Mouse (Mus musculus) testis, adult 2 months (tissue): ENCODE data around the gene Mgme1. TPM values are rescaled to one million over a fixed set of nuclear protein-coding genes. Genes with fewer than 3 reads are reported as not detected.

Source experiments
- H3K27ac ChIP-seq: fragments of 200-500 bp; 2 replicates; pipeline ENCODE4 v1.5.1; 2012; ENCODE audit warnings: low read depth, low read length; ENCODE audit not compliant: control insufficient read depth, insufficient read depth
- H3K27me3 ChIP-seq: fragments of 200-500 bp; 2 replicates; pipeline ENCODE4 v1.6.1; 2012; ENCODE audit warnings: mild to moderate bottlenecking, low read length, moderate library complexity; ENCODE audit not compliant: control insufficient read depth, insufficient read depth
- H3K36me3 ChIP-seq: fragments of 200-500 bp; 2 replicates; pipeline ENCODE4 v1.6.1; 2012; ENCODE audit warnings: mild to moderate bottlenecking, low read length; ENCODE audit not compliant: control insufficient read depth, insufficient read depth
- H3K4me1 ChIP-seq: fragments of 200-500 bp; 2 replicates; pipeline ENCODE4 v1.6.1; 2012; ENCODE audit warnings: low read length; ENCODE audit not compliant: control insufficient read depth, insufficient read depth
- H3K4me3 ChIP-seq: fragments of 200-500 bp; 2 replicates; pipeline ENCODE4 v1.5.1; 2012; ENCODE audit warnings: low read depth, mild to moderate bottlenecking, low read length, moderate library complexity, mixed read lengths; ENCODE audit not compliant: control insufficient read depth
- CTCF ChIP-seq: fragments of 200-500 bp; IDR thresholded peaks from 2 replicates; pipeline ENCODE4 v1.5.1; 2012; ENCODE audit warnings: low read depth, mild to moderate bottlenecking, inconsistent platforms, low read length, moderate library complexity; ENCODE audit not compliant: control insufficient read depth, insufficient read depth, insufficient replicate concordance
- POLR2A ChIP-seq: fragments of 200-500 bp; IDR thresholded peaks from 2 replicates; pipeline ENCODE4 v1.6.1; 2012; ENCODE audit warnings: low read depth, mild to moderate bottlenecking, inconsistent platforms, low read length, moderate library complexity; ENCODE audit not compliant: control insufficient read depth
- polyA plus RNA-seq: library from polyadenylated mRNA; depleted of rRNA; stranded (reverse); fragments of >200 nt; gene quantifications from 2 replicates; pipeline ENCODE4 v1.2.3, GENCODE M21; 2012

Gene Mgme1
- polyA plus RNA-seq, 1 experiment, result 2.5 TPM

GRCm38 (mm10) chr2:144295145-144295735, 24.8 kb downstream of the Mgme1 start:
- no peak overlapping the region for H3K4me3 ChIP-seq
- no peaks in the 10 kb centered on the region for H3K27me3 ChIP-seq
- H3K27ac ChIP-seq, result no peak overlapping the region
- TF ChIP-seq POLR2A, result no peak
- no peak for TF ChIP-seq CTCF
- H3K36me3 ChIP-seq, result no peaks in the 10 kb centered on the region
- no peaks in the 10 kb centered on the region for H3K4me1 ChIP-seq

DNA sequence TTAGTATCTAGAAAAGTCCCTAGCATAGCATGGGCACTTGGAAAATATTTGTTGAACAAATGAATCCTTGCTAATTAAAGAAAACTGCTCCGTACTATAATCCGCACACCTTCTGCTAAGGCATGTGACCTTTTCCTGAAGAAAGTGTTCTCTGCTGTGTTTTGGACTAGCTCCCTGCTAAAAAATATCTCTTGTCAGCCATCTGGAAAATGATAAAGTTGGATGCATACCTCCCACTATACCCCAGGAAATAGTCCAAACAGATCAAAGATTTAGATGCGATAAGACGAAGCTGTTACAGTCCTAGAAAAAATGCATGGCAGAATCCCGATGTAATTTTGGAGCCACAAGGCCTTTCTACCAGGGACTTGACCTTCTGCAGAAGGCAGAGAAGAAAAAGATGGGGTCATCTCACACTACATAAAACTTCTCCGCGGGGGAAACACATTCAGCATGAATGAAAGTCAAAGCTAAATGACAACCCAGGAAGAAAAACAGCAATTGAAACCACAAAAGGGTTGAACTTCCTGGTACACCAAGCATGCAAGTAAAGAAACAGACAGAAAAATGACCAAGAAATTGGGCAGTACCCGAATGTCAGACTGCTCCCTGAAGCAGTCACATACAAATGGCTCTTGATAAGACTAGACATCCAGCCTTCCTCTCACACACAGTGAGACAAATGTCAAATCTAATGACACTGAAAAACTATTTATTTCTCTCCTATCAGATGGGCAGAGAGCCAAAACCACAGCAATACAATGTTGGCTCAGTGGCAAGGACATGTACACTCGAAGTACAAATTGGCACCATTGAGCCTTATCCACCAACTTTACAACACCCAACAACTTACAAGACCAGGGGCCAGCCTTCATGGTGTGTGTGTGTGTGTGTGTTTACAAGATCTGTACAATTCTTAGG, 29.5 kb downstream of the Mgme1 start:
- Histone ChIP-seq H3K27me3 (no peaks in the 10 kb centered on the region), H3K4me1 (no peaks in the 10 kb centered on the region), H3K4me3 (no peak overlapping the region), H3K36me3 (no peaks in the 10 kb centered on the region), H3K27ac (no peak overlapping the region)
- TF ChIP-seq POLR2A, result no peak
- no peak for TF ChIP-seq CTCF

DNA sequence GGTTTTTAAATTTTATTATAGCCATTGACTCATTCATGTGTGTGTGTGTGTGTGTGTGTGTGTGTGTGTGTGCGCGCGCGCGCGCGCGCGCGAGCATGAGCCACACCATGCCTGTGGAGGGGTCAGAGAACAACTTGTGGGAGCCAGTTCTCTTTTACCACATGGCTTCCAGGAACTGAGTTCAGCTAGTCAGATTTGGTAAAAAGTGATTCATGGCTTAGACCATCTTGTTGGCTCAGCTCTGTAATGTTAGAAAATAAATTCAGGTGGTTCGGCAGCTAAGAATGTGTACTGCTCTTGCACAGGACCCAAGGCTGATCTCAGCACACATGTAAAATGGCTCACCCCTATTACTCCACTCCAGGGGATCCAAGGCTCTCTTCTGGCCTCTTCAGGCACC, 30.6 kb downstream of the Mgme1 start:
- H3K27ac ChIP-seq, result no peak overlapping the region
- TF ChIP-seq POLR2A (no peak), CTCF (no peak)
- no peak overlapping the region for H3K4me3 ChIP-seq
- H3K27me3 ChIP-seq, result no peaks in the 10 kb centered on the region
- no peaks in the 10 kb centered on the region; the same call in 1 of the 2 replicates for H3K4me1 ChIP-seq
- H3K36me3 ChIP-seq, result no peaks in the 10 kb centered on the region

GRCm38 (mm10) chr2:144305721-144306294, 35.3 kb downstream of the Mgme1 start:
- Histone ChIP-seq H3K27ac (no peak overlapping the region), H3K27me3 (no peaks in the 10 kb centered on the region), H3K4me1 (peaks cover 2% of the 10 kb centered on the region), H3K36me3 (no peaks in the 10 kb centered on the region), H3K4me3 (no peak overlapping the region)
- TF ChIP-seq POLR2A (no peak), CTCF (no peak)

- Histone ChIP-seq H3K36me3 (no peaks in the 10 kb centered on the region), H3K27me3 (no peaks in the 10 kb centered on the region), H3K4me1 (peaks cover 2% of the 10 kb centered on the region), H3K4me3 (no peak overlapping the region; the same call in 1 of the 2 replicates), H3K27ac (no peak overlapping the region)
- TF ChIP-seq CTCF (no peak), POLR2A (no peak)
Measured at GRCm38 (mm10) chr2:144308561-144308960, 38.1 kb downstream of the Mgme1 start.

DNA sequence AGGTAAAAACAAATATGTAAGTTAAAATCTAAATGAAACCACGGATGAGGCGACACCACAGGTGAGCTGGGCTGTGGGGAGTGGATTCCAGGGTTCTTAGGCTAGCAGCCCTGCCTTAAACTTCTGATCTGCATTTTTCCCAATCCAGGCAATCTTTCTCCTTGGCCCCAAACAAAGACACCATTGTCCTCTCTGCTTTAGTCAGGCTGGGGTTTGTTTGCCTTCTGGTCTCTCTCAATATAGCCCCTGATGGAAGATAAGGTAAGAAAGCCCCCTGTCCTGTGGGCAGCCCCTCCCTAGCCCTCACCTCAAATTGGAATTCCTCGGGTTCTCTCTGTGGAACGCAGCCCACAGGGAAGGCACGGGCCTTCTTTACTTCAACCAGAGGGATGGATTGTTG, 39.8 kb downstream of the Mgme1 start:
- no peak for TF ChIP-seq POLR2A
- no peak for TF ChIP-seq CTCF
- Histone ChIP-seq H3K4me3 (no peak overlapping the region), H3K27me3 (no peaks in the 10 kb centered on the region), H3K36me3 (no peaks in the 10 kb centered on the region), H3K4me1 (peaks cover 2% of the 10 kb centered on the region), H3K27ac (no peak overlapping the region)

- no peak for TF ChIP-seq POLR2A
- no peak for TF ChIP-seq CTCF
- no peak overlapping the region for H3K4me3 ChIP-seq
- H3K4me1 ChIP-seq, result peaks cover 2% of the 10 kb centered on the region
- no peaks in the 10 kb centered on the region for H3K36me3 ChIP-seq
- no peaks in the 10 kb centered on the region for H3K27me3 ChIP-seq
- H3K27ac ChIP-seq, result no peak overlapping the region
Measured at GRCm38 (mm10) chr2:144311372-144311771, 40.9 kb downstream of the Mgme1 start.
